Mouse (Mus musculus) hindbrain, postnatal 0 days (tissue): Measurements from ENCODE around the gene Edem1. TPM values are rescaled to one million over a fixed set of nuclear protein-coding genes. Genes with fewer than 3 reads are reported as not detected.

Experiments
- ATAC-seq: fragments of 200-750 bp; cut with Nextera tagmentation; 2 replicates; pipeline ENCODE4 v1.8.0; 2017; ENCODE audit warnings: mild to moderate bottlenecking, moderate TSS enrichment, moderate library complexity
- DNase-seq: peaks from one replicate; pipeline ENCODE4 v3.0.0-alpha.2; 2015; ENCODE audit warnings: low spot score
- H3K27ac ChIP-seq: fragments of 300-500 bp; sonication (generic); 2 replicates; pipeline ENCODE4 v1.5.1; 2014; ENCODE audit warnings: mild to moderate bottlenecking
- H3K27me3 ChIP-seq: fragments of 300-500 bp; sonication (generic); 2 replicates; pipeline ENCODE4 v1.6.1; 2014; ENCODE audit warnings: low read length, mixed read lengths; ENCODE audit not compliant: insufficient read depth
- H3K36me3 ChIP-seq: fragments of 300-500 bp; sonication (generic); 2 replicates; pipeline ENCODE4 v1.6.1; 2014; ENCODE audit warnings: low read length, mixed read lengths; ENCODE audit not compliant: insufficient read depth
- H3K4me1 ChIP-seq: fragments of 300-500 bp; sonication (generic); 2 replicates; pipeline ENCODE4 v1.6.1; 2014; ENCODE audit warnings: antibody characterized with exemption, low read length, mixed read lengths; ENCODE audit not compliant: insufficient read depth
- H3K4me2 ChIP-seq: fragments of 300-500 bp; sonication (generic); 2 replicates; pipeline ENCODE4 v1.6.1; 2014; ENCODE audit warnings: low read depth, mild to moderate bottlenecking, low read length, moderate library complexity, mixed read lengths
- H3K4me3 ChIP-seq: fragments of 300-500 bp; sonication (generic); 2 replicates; pipeline ENCODE4 v1.5.1; 2014; ENCODE audit warnings: low read length
- H3K9ac ChIP-seq: fragments of 300-500 bp; sonication (generic); replicated peaks from 2 replicates; pipeline ENCODE4 v1.6.1; 2014; ENCODE audit warnings: mild to moderate bottlenecking, low read length, moderate library complexity, mixed read lengths
- H3K9me3 ChIP-seq: fragments of 300-500 bp; sonication (generic); 2 replicates; pipeline ENCODE4 v1.6.1; 2016; ENCODE audit warnings: low read length, mixed read lengths
- CTCF ChIP-seq: IDR thresholded peaks from 2 replicates; pipeline ENCODE4 v1.5.1; 2016; ENCODE audit warnings: antibody characterized with exemption, control low read depth, low read depth
- WGBS: fragments of 180-500 bp; shearing (Covaris S2); extraction: QIAGEN DNeasy Blood & Tissue Kit; methylation state at CpG from one replicate; pipeline ENCODE4 v1.1.7; 2014; 5-methylcytosine and 5-hydroxymethylcytosine counted together
- polyA plus RNA-seq: library from polyadenylated mRNA; unstranded; fragments of >200 nt; fragmentation: Nextera tagmentation; extraction: Ambion mirVana; gene quantifications from 2 replicates; pipeline ENCODE4 v1.2.1, GENCODE M21; 2015
- total RNA-seq: library from RNA; depleted of rRNA; stranded (reverse); fragments of >200 nt; gene quantifications from 2 replicates; pipeline ENCODE4 v1.2.3, GENCODE M21; 2014

Edem1 gene
- total and polyA plus RNA-seq, 2 experiments from 2014 or later = 5.0 to 13.4 TPM

- no peak overlapping the region for H3K4me2 ChIP-seq
- TF ChIP-seq CTCF = no peak
- ATAC-seq = no peak
Observed at GRCm38 (mm10) chr6:108837081-108837480, 8.6 kb downstream of the Edem1 start.

GRCm38 (mm10) chr6:108837958-108838357 is 9.5 kb downstream of the Edem1 start:
- no peak for ATAC-seq
- WGBS = 93% methylated on average over 4 of the region's 4 CpGs
- H3K9me3 ChIP-seq = no peaks in the 10 kb centered on the region

More at GRCm38 (mm10) chr6:108837081-108837480, 8.6 kb downstream of the Edem1 start:
- WGBS = 93% methylated on average over 4 of the region's 4 CpGs
- Histone ChIP-seq H3K4me1 (no peaks in the 10 kb centered on the region), H3K27me3 (no peaks in the 10 kb centered on the region), H3K27ac (no peak overlapping the region), H3K4me3 (no peak overlapping the region), H3K9me3 (no peaks in the 10 kb centered on the region), H3K9ac (no peak overlapping the region), H3K36me3 (peaks cover 12% of the 10 kb centered on the region; the same call in 1 of the 2 replicates)
- DNase-seq = no peak

GRCm38 (mm10) chr6:108839432-108839831 is 11.0 kb downstream of the Edem1 start:
- Histone ChIP-seq H3K4me2 (no peak overlapping the region), H3K9ac (no peak overlapping the region), H3K27me3 (no peaks in the 10 kb centered on the region), H3K27ac (no peak overlapping the region), H3K4me3 (no peak overlapping the region), H3K9me3 (no peaks in the 10 kb centered on the region), H3K4me1 (no peaks in the 10 kb centered on the region), H3K36me3 (peaks cover 15% of the 10 kb centered on the region)
- ATAC-seq (no peak), DNase-seq (no peak)
- no peak for TF ChIP-seq CTCF
- 88% methylated on average over 4 of the region's 4 CpGs for WGBS

More at GRCm38 (mm10) chr6:108837958-108838357, 9.5 kb downstream of the Edem1 start:
- Histone ChIP-seq H3K27ac (no peak overlapping the region), H3K4me2 (no peak overlapping the region), H3K27me3 (no peaks in the 10 kb centered on the region), H3K4me3 (no peak overlapping the region), H3K9ac (no peak overlapping the region), H3K4me1 (no peaks in the 10 kb centered on the region), H3K36me3 (peaks cover 13% of the 10 kb centered on the region)
- DNase-seq = no peak
- TF ChIP-seq CTCF = no peak

- 92% methylated on average over 8 of the region's 8 CpGs for WGBS
- H3K36me3 ChIP-seq = peaks cover 15% of the 10 kb centered on the region
- TF ChIP-seq CTCF = no peak
Observed at GRCm38 (mm10) chr6:108840861-108841640, 12.6 kb downstream of the Edem1 start.

GRCm38 (mm10) chr6:108843664-108844063 is 15.2 kb downstream of the Edem1 start:
- no peak for ATAC-seq

More at GRCm38 (mm10) chr6:108840861-108841640, 12.6 kb downstream of the Edem1 start:
- no peak for ATAC-seq
- Histone ChIP-seq H3K27ac (no peak overlapping the region), H3K4me3 (no peak overlapping the region), H3K4me1 (no peaks in the 10 kb centered on the region), H3K4me2 (no peak overlapping the region), H3K9me3 (no peaks in the 10 kb centered on the region), H3K27me3 (no peaks in the 10 kb centered on the region), H3K9ac (no peak overlapping the region)
- no peak for DNase-seq

GRCm38 (mm10) chr6:108844093-108844492 is 15.7 kb downstream of the Edem1 start:
- ATAC-seq = no peak

More at GRCm38 (mm10) chr6:108843664-108844063, 15.2 kb downstream of the Edem1 start:
- H3K4me1 ChIP-seq = no peaks in the 10 kb centered on the region
- H3K9ac ChIP-seq = no peak overlapping the region
- no peak overlapping the region for H3K4me3 ChIP-seq
- H3K4me2 ChIP-seq = no peak overlapping the region
- no peaks in the 10 kb centered on the region for H3K27me3 ChIP-seq
- H3K9me3 ChIP-seq = no peaks in the 10 kb centered on the region
- 44% methylated on average over 1 of the region's 1 CpGs for WGBS
- no peak for DNase-seq
- no peak overlapping the region for H3K27ac ChIP-seq
- peaks cover 8% of the 10 kb centered on the region for H3K36me3 ChIP-seq
- no peak for TF ChIP-seq CTCF

GRCm38 (mm10) chr6:108844771-108845170 is 16.3 kb downstream of the Edem1 start:
- no peak overlapping the region for H3K9ac ChIP-seq
- ATAC-seq = no peak
- no peak for TF ChIP-seq CTCF
- WGBS = 80% methylated on average over 7 of the region's 7 CpGs
- H3K4me3 ChIP-seq = no peak overlapping the region
- no peaks in the 10 kb centered on the region for H3K27me3 ChIP-seq
- no peak overlapping the region for H3K4me2 ChIP-seq
- no peaks in the 10 kb centered on the region for H3K9me3 ChIP-seq
- no peaks in the 10 kb centered on the region for H3K4me1 ChIP-seq
- DNase-seq = no peak
- peaks cover 3% of the 10 kb centered on the region; the same call in 1 of the 2 replicates for H3K36me3 ChIP-seq
- no peak overlapping the region for H3K27ac ChIP-seq

More at GRCm38 (mm10) chr6:108844093-108844492, 15.7 kb downstream of the Edem1 start:
- TF ChIP-seq CTCF = no peak
- H3K4me3 ChIP-seq = no peak overlapping the region
- peaks cover 8% of the 10 kb centered on the region for H3K36me3 ChIP-seq
- H3K4me1 ChIP-seq = no peaks in the 10 kb centered on the region
- no peaks in the 10 kb centered on the region for H3K9me3 ChIP-seq
- no peaks in the 10 kb centered on the region for H3K27me3 ChIP-seq
- H3K9ac ChIP-seq = no peak overlapping the region
- WGBS = 88% methylated on average over 3 of the region's 3 CpGs
- H3K27ac ChIP-seq = no peak overlapping the region
- no peak for DNase-seq
- no peak overlapping the region for H3K4me2 ChIP-seq
